Mouse (Mus musculus) gastrocnemius, adult 2 months (tissue): Measurements from ENCODE around the gene Aox4. TPM values are rescaled to one million over a fixed set of nuclear protein-coding genes. Genes with fewer than 3 reads are reported as not detected.
A peak's percentile ranks its signal among the peaks of the same experiment; 100 is the strongest.

Experiments
- DNase-seq: peaks from one replicate; pipeline ENCODE4 v3.0.0; 2022
- H3K27ac ChIP-seq: fragments of 200-600 bp; 2 replicates; pipeline ENCODE4 v1.8.1; 2022; ENCODE audit warnings: mild to moderate bottlenecking
- H3K4me3 ChIP-seq: fragments of 200-600 bp; 2 replicates; pipeline ENCODE4 v1.8.1; 2022; ENCODE audit warnings: mild to moderate bottlenecking, moderate library complexity
- CTCF ChIP-seq: fragments of 200-600 bp; IDR thresholded peaks from 2 replicates; pipeline ENCODE4 v1.8.1; 2022; ENCODE audit warnings: antibody characterized with exemption, mild to moderate bottlenecking, moderate library complexity
- intact Hi-C: fragments of 180-260 bp; cut with DNase I; formaldehyde crosslinking; loops from one replicate; pipeline ENCODE4 v1.15.1; 2025
- long read RNA-seq, 2 experiments: library from polyadenylated mRNA; stranded (forward); transcript quantifications; one replicate each; pipeline ENCODE4 v2.0.0; 2021
- total RNA-seq, 2 experiments: library from RNA; stranded (reverse); gene quantifications; 2 replicates each; pipeline ENCODE4 v1.2.3; 2021

Gene Aox4
- total RNA-seq: not detected
- long read RNA-seq, experiment 1: 0 reads
- long read RNA-seq, experiment 2: 0 reads

- no peak for DNase-seq
- no peak within 1 kb of the TSS for H3K27ac ChIP-seq
- no peak for TF ChIP-seq CTCF
Observed at GRCm38 (mm10) chr1:58210203-58210602, at the start of gene Aox4. Gene Aox4 (plus strand): TSS chr1:58210397.

DNA sequence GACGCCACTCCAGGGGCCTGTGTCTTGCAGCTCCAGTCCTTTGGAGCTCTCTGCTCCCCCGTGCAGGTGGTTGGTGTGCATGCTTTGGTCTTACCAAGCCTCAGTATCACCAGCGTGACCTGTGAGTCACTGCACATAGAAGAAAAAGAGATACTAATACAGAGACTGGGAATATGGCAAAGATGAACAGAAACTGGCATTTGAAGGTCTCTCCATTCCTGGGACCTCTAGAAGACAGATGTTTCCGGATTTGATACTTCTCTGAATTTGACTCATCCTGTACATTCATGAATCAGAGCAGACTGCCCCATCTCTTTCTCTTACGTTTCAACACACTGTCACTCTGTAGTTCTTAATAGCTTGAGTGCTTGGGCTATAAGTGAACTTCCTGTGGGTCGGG is 40.3 kb upstream of the Aox4 start:
- intact Hi-C loops: no loop called here
- Histone ChIP-seq H3K27ac (no peak overlapping the region), H3K4me3 (no peak overlapping the region)
- TF ChIP-seq CTCF: no peak
- no peak for DNase-seq

More at GRCm38 (mm10) chr1:58210203-58210602, at the start of gene Aox4:
- intact Hi-C loops: no loop called here
- H3K4me3 ChIP-seq: no peak within 1 kb of the TSS

DNA sequence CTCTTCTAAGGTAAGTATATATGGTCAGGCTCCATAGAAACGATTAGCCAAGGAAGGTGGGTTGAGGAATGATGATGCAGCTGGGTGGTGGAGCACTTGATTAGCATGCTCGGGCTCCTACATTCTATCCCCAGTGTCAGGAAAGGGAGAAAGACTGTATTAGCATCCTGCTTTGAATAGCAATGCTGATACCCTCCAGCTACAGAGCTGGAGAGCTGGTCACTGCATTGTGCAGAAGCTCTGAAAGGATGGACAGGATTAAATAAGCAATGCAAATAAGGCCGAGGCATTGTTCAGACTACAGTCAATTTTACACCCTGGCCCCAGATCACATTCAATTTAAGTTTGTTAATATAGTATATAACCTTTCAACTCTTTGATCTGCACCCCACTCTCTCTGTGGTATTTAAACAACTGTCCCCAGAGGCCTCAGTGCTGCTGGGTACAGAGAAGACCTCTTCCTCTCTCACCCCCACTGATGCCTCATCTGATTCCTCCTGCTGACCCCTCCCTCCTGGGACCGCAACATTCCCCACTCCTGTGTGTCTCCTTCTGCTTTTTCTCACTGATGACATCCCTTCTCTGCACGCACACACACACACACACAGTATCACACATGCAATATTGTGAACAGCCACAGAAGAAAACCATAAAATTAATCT is 21.6 kb upstream of the Aox4 start:
- Histone ChIP-seq H3K4me3 (no peak overlapping the region), H3K27ac (no peak overlapping the region)
- intact Hi-C loops: no loop called here
- TF ChIP-seq CTCF: no peak
- no peak for DNase-seq

- intact Hi-C loops: no loop called here
- Histone ChIP-seq H3K4me3 (no peak overlapping the region), H3K27ac (no peak overlapping the region)
- TF ChIP-seq CTCF: no peak
- DNase-seq: no peak
Observed at GRCm38 (mm10) chr1:58194317-58194716, 15.9 kb upstream of the Aox4 start.

DNA sequence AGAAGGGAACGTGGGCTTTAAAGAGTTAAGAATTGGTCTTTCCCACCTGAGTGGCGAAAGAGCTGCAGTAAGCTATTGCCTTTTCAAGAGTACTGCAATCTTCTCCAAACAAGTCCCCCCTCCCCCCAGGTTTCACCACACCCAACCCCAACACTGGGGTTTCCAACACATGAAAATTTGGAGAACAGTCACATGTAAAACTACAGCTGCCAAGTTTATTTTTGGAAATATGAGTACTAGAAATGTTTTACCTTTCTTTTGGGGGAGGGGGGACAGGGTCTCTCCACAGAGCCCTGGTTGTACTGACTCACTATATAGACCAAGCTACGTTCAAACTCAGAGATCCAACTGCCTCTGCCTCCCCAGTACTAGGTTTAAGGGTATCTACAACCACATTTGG is 15.2 kb upstream of the Aox4 start:
- no peak for DNase-seq
- no peak overlapping the region for H3K27ac ChIP-seq
- no peak overlapping the region for H3K4me3 ChIP-seq
- no peak for TF ChIP-seq CTCF
- intact Hi-C loops: no loop called here

GRCm38 (mm10) chr1:58195541-58195940 is 14.7 kb upstream of the Aox4 start:
- no peak for DNase-seq
- Histone ChIP-seq H3K4me3 (no peak overlapping the region), H3K27ac (no peak overlapping the region)
- TF ChIP-seq CTCF: no peak
- intact Hi-C loops: no loop called here

DNA sequence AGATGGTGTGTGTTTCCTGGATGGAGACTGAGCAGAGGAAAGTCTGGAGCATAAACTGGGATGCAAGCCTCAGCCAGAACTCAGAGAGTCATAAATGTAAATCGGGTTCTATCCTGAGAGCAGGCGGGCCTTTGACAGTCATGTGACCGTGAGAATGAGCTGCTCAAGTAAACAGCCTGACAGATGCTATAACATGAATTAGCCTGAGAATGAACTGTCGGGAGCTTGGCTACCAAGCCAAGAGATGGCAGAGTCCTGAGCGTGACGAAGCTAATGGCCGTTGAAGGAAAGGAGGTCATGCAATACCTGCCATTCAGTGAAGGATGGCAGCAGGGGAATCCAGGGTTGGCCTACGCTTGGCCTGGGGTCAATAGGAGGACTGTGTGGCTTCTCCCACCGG is 13.2 kb upstream of the Aox4 start:
- DNase-seq: no peak
- no peak for TF ChIP-seq CTCF
- H3K27ac ChIP-seq: no peak overlapping the region
- intact Hi-C loops: no loop called here
- H3K4me3 ChIP-seq: no peak overlapping the region

DNA sequence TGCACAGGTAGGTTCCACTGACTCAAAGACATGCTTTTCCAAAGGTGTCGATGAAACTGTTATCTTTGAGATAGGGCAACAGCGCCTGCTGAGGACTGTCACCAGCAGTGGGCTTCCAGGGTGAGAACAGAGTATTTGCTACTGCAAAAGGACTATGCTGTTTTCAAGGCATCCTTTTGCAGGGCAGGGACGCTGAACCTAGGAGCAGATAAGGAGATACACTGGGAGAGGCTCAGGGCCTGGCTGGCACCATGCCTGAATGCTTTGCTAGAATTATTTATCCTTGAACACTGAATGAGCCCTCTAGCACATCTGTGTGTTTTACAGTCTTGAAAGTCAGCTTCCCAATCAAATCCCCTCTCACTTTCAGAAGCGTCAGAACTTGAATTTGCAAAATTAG is 11.8 kb upstream of the Aox4 start:
- H3K4me3 ChIP-seq: no peak overlapping the region
- intact Hi-C loops: no loop called here
- TF ChIP-seq CTCF: no peak
- H3K27ac ChIP-seq: no peak overlapping the region
- no peak for DNase-seq

GRCm38 (mm10) chr1:58212805-58213204 is 2.6 kb downstream of the Aox4 start:
- Histone ChIP-seq H3K4me3 (no peak overlapping the region), H3K27ac (no peak overlapping the region)
- no peak for DNase-seq
- no peak for TF ChIP-seq CTCF
- intact Hi-C loops: no loop called here

DNA sequence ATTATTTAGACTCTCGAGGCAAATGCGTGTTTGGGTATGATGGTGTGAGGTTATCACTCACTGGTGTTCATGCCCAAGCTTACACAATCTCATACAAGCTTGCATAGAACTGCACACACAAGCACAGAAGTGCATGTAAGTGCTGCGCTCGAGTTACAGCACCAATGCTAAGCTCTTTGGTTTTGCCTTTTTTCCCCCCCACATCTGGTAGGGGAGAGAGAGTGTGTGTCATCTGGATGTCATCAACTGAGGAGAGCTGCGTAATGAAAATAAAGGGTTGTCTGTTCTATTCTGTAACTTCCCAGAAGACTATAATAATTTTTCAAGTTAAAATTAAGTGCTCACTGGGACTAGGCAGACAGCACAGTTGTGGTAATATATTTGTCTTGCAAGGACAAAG is 3.6 kb downstream of the Aox4 start:
- DNase-seq: no peak
- H3K4me3 ChIP-seq: no peak overlapping the region
- H3K27ac ChIP-seq: no peak overlapping the region
- intact Hi-C loops: no loop called here
- no peak for TF ChIP-seq CTCF

- no peak for DNase-seq
- TF ChIP-seq CTCF: no peak
- intact Hi-C loops: no loop called here
Observed at GRCm38 (mm10) chr1:58215353-58215752, 5.2 kb downstream of the Aox4 start.

DNA sequence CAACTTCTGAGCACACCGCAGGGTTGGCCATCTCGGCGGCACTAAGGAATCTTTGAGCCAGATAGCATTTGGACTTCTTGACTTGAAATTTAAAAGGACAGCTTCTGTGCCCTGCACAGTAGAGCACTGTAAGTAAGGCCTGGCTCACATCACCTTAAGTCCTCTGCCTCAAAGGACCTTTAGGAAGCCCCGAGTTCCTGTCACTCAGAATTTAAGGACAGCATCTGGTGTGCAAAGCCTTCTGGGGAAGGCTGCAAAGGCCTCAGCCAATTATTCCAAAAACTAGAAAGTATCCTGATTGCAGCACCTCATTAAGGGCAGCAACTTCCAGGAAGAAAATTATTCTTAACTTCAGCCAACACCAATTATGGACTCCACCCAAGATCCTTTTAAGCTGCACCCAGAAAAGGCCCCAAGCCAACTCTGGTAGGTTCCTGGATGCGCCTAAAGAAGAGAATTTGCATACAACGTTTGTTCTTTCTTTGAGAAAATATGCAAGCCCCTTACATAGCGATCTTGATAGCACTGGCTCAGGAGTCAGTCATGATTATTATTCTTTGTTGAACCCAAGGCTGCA is 5.8 kb downstream of the Aox4 start:
- no peak overlapping the region for H3K4me3 ChIP-seq
- intact Hi-C loops: no loop called here
- DNase-seq: no peak
- TF ChIP-seq CTCF: no peak
- no peak overlapping the region for H3K27ac ChIP-seq

More at GRCm38 (mm10) chr1:58215353-58215752, 5.2 kb downstream of the Aox4 start:
- no peak overlapping the region for H3K27ac ChIP-seq
- no peak overlapping the region for H3K4me3 ChIP-seq

DNA sequence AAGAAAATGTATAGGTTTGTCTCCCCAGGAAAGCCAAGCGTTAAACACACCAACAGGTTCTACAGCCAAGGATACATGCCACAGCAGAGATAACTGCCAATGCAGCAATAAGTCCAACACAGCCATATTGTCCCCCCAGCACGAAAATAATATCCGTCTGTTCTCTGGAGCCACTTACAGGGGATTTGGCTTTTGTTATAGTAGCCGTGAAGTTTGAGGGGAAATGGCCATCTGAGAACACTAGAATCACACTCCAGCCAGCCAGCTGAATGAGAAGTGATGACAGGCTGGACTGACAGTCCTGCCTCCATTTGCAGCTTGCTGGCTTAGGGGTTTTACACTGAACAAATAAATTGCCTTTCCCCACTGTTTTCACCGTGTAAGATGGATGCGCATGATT is 10.9 kb downstream of the Aox4 start:
- Histone ChIP-seq H3K27ac (no peak overlapping the region), H3K4me3 (peak overlapping the region; percentile 17; the same call in 1 of the 2 replicates)
- DNase-seq: no peak
- TF ChIP-seq CTCF: no peak
- intact Hi-C loops: no loop called here

GRCm38 (mm10) chr1:58221879-58222278 is 11.7 kb downstream of the Aox4 start:
- intact Hi-C loops: no loop called here
- TF ChIP-seq CTCF: no peak
- DNase-seq: no peak
- Histone ChIP-seq H3K4me3 (no peak overlapping the region), H3K27ac (no peak overlapping the region)
